Mouse (Mus musculus): ENCODE results near the gene Tfdp2.
"Not testable (repeated sequence)": the region's sequence is repeated elsewhere in the genome, so short reads cannot be mapped to it uniquely, and the experiment has no call there.

Gene Tfdp2

DNA sequence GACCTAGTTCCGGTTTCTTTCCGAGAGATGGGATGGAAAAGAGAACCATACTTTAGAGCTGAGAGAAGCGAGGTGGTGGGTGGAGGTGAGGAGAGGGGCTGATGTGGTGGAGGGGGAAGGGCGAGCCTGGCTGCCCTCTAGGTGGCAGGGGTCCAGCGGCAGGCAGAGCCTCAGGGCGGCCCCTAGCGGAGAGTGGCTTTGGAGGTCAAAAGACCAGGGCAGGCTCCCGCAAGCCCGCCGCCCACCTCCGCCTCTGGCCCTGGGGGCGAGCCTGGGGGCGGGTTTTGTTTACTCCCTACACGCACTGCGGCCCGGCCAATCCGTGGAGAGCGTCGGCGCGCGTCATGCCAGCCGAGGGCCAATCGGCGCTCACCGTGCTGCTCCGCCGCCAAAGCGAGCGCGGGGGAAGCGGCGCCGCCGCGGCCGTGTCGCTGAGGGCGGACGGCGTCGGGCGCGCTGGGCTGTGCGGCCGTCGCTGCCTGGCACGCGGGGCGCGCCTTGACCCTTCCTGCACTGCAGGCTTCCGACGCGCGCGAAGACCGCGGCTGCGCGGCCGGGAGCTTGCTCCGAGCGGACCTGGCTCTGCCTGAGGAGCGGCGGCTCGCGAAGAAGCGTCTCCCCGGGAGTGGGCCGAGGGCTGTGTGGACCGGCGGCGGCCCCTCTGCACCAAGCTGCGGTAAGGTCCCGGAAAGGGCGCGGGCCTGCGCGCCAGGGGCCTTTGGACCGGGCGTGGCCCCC is at the start of gene Tfdp2:
Tfdp2 (plus strand) TSS at position 391 of the 738 bp plus-strand sequence.
- peak; percentile 79 for DNase-seq (ENCODE audit: low read depth)

DNA sequence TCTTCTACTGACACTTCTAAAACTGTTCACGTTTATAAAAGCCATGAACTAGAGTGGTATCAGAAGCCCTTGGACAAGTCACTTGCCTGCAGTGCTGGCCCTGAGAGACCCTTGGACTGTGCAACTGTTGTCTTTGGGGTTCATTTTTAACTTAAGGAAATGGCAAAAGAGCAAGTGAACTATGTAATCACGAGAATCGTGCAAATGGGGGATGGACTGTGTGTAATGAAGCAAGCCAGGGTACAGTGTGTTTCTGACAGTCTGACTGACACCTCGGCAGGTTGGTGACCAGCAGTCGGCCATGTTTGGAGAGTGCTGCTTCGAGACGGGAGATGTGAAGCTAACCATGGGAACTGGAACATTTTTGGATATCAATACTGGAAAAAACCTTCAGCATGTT is 43.3 kb upstream of the Tfdp2 start:
- DNase-seq (ENCODE audit: low read depth), result no peak

GRCm38 (mm10) chr9:96158431-96158830 is 37.6 kb upstream of the Tfdp2 start:
- no peak for DNase-seq (ENCODE audit: low read depth)

DNA sequence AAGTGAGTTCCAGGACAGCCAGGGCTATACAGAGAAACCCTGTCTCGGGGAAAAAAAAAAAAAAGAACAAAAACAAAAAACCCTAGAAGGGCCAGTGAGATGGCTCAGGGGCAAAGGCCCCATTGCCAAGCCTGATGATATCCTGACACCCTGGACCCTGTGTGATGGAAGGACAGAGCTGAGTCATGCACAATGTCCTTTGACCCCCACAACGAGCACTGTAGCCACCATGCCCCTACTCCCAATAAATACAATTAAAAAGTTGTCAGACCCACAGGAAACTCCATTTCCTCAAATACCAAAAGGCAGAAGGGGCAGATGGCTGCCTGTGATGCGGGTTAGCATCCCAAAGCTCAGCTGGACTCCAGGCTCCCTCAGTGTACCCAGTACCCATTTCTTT is 37.0 kb upstream of the Tfdp2 start:
- no peak for DNase-seq (ENCODE audit: low read depth)

- DNase-seq (ENCODE audit: low read depth), result no peak
These were observed 35.3 kb upstream of the Tfdp2 start for GRCm38 (mm10) chr9:96160767-96161166.

DNA sequence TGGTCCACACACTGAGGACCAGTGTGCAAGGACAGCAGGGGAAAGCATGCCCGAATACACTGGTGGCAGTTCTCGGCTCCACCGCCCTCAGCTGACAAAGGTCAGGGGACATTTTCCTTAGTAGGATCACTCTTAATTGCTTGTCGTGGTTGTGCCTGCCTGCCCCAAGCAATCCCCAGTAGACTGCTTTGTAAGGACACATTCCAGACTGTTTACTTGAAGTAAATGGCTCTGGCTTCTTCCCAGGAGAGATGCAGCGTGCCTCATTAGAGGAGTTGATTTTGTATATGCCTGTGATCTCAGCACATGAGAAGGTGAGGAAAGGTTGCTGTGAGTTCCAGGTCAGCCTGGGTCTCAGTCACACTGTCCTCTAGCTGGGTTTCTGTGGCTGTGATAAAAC is 33.7 kb upstream of the Tfdp2 start:
- no peak for DNase-seq (ENCODE audit: low read depth)

GRCm38 (mm10) chr9:96163443-96163842 is 32.6 kb upstream of the Tfdp2 start:
- DNase-seq (ENCODE audit: low read depth), result no peak

DNA sequence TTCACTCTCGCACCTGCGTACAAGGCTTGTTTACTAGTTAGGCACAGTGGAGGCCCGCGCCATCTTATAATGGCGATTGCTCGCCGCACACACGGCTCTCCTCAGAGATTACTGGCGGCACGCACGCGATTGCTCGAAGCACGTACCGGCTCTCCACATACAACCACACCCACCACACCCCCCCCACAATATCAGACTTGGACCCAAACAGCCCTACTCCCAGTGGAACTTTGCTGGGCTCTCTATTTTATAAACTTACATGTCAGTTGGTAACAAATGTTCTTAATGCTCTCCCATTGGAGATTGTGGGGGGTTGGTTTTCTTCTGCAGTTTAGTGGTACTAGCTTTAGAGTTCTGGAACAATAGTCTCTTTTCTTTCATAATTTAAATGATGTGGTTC is 32.1 kb upstream of the Tfdp2 start:
- DNase-seq (ENCODE audit: low read depth), result not testable (repeated sequence)

GRCm38 (mm10) chr9:96167168-96167585 is 28.9 kb upstream of the Tfdp2 start:
- peak; percentile 53 for DNase-seq (ENCODE audit: low read depth)

- DNase-seq (ENCODE audit: low read depth), result peak; percentile 14
These were observed 25.5 kb upstream of the Tfdp2 start for GRCm38 (mm10) chr9:96170600-96170999.

DNA sequence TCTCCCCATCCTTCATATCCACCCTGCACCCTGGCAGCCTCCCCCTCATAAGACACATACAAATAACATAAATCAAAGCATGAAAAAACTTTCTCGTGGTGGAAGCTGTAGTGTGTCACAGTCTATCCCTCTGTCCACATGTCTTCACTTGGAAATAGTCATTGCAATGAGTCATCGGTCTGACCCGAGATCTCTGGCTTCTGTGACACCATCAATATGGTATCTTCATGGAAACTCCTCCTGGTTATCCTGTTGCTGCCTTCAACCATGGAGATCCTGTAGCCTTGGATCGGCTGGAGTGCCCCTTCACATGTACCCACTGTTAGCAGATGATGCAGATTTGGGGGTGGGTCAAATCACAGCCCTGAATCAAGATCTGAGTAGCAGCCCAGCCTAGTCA is 11.2 kb upstream of the Tfdp2 start:
- no peak for DNase-seq (ENCODE audit: low read depth)

GRCm38 (mm10) chr9:96186701-96187100 is 9.4 kb upstream of the Tfdp2 start:
- no peak for DNase-seq (ENCODE audit: low read depth)

GRCm38 (mm10) chr9:96196636-96197181 is 634 bp downstream of the Tfdp2 start:
- DNase-seq (ENCODE audit: low read depth), result no peak

- no peak for DNase-seq (ENCODE audit: low read depth)
These were observed 1.7 kb downstream of the Tfdp2 start for GRCm38 (mm10) chr9:96197806-96198205.

- no peak for DNase-seq (ENCODE audit: low read depth)
These were observed 7.6 kb downstream of the Tfdp2 start for GRCm38 (mm10) chr9:96203663-96204062.

GRCm38 (mm10) chr9:96207428-96207827 is 11.4 kb downstream of the Tfdp2 start:
- DNase-seq (ENCODE audit: low read depth), result no peak

DNA sequence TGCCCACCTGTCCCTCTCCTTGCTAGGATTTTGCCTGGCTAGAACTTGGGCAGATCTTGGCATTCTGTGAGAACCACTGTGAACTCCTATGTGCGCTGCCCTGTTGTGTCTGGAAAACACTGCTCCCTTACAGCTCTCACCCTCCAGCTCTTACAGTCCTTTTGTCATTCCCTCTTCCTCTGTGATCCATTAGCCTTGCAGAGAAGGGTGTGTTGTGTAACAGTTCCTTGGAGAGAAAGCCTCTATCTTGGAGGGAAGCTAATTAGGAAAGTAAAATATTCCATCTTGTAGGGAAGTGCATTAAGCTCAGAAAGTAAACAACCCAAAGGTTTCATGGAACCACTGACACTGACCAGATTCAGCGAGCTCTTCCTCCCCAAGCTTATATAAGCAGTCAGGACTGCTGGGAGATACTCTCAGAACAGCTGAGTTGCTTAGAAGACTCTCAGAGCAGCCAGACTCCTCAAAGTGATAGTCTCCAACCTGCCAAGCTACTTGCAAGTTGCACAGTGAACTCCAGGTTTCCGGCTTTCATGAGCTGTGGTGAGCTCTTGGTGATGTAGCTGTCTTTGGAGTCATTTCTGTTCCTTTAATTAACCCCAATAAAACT is 17.1 kb downstream of the Tfdp2 start:
- DNase-seq (ENCODE audit: low read depth), result no peak

DNA sequence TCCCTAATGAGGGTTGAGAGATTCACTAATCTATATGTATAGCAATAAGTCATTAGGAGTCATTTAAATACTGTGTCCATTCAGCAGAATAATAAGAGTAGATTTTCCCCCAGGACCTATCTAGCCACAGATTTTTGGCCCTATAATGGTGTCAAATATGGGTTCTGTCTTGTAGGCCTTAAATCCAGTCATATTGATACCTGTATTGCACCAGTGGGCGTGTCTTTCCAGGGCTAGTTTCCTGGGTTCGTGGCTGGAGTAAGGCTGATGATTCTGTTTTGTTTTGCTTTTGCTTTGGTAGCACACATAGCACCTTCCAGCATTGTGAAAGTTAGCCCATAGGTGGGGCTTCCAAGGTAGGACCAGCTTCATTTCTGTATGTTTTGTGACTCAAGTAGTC is 18.1 kb downstream of the Tfdp2 start:
- DNase-seq (ENCODE audit: low read depth), result no peak

DNA sequence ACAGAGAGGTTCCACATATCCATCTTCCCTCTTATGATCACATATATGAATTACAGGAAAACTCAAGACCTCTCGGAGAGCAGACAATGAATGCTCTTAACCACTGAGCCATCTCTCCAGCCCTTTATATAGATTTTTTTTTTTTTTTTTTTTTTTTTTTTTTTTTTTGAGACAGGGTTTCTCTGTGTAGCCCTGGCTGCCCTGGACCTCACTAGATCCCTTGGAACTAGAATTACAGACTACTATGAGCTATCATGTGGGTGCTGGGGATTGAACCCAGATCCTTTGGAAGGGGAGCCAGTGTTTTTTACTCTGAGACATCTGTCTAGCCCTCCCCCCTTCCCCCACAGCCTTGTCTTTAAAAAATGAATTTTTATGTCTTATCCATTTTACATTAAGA is 21.2 kb downstream of the Tfdp2 start:
- DNase-seq (ENCODE audit: low read depth), result no peak

GRCm38 (mm10) chr9:96217799-96218198 is 21.7 kb downstream of the Tfdp2 start:
- DNase-seq (ENCODE audit: low read depth), result no peak

- DNase-seq (ENCODE audit: low read depth), result no peak
These were observed 23.1 kb downstream of the Tfdp2 start for GRCm38 (mm10) chr9:96219114-96219669.

DNA sequence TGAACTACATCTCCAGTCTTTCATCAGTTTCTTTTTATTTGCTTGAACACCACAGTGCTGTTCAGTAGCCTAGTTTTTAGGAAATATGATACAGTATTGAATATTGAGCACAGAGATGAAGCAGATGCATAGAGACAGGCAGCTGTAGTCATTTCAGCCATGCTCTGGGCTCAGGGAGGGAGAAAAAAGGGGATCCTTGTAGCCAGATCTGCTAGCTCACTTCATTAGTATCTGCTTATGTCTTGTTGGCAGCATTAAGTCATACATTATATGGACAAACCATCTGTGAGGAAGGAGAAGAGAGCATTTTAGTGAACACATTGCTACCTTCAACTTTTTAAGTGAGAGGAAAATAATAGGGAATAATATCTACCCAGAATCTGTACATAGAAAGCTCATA is 24.3 kb downstream of the Tfdp2 start:
- DNase-seq (ENCODE audit: low read depth), result no peak

- DNase-seq (ENCODE audit: low read depth), result no peak
These were observed 27.2 kb downstream of the Tfdp2 start for GRCm38 (mm10) chr9:96223302-96223701.

Data from c-Kit-positive CD71-negative TER-119-negative erythroid progenitor cells, embryonic 14.5 days (primary cell).